Mouse (Mus musculus) forebrain, embryonic 15.5 days (tissue): ENCODE data around the gene Tnik. TPM values are rescaled to one million over a fixed set of nuclear protein-coding genes. Genes with fewer than 3 reads are reported as not detected.
A peak's percentile ranks its signal among the peaks of the same experiment; 100 is the strongest.

Experiments
- ATAC-seq: fragments of 200-750 bp; cut with Nextera tagmentation; replicated peaks from 2 replicates; pipeline ENCODE4 v1.8.0; 2017; ENCODE audit warnings: mild to moderate bottlenecking, moderate TSS enrichment, moderate library complexity
- H3K27ac ChIP-seq: fragments of 300-500 bp; sonication (generic); replicated peaks from 2 replicates; pipeline ENCODE4 v1.5.1; 2015; ENCODE audit warnings: mild to moderate bottlenecking, inconsistent platforms
- H3K27me3 ChIP-seq: fragments of 300-500 bp; sonication (generic); 2 replicates; pipeline ENCODE4 v1.6.1; 2015; ENCODE audit warnings: inconsistent platforms
- H3K36me3 ChIP-seq: fragments of 300-500 bp; sonication (generic); 2 replicates; pipeline ENCODE4 v1.6.1; 2015; ENCODE audit warnings: mild to moderate bottlenecking, inconsistent platforms
- H3K4me1 ChIP-seq: fragments of 300-500 bp; sonication (generic); 2 replicates; pipeline ENCODE4 v1.6.1; 2015; ENCODE audit warnings: inconsistent platforms
- H3K4me2 ChIP-seq: fragments of 300-500 bp; sonication (generic); replicated peaks from 2 replicates; pipeline ENCODE4 v1.6.1; 2015; ENCODE audit warnings: mild to moderate bottlenecking, inconsistent platforms
- H3K4me3 ChIP-seq: fragments of 300-500 bp; sonication (generic); 2 replicates; pipeline ENCODE4 v1.5.1; 2015; ENCODE audit warnings: mild to moderate bottlenecking, inconsistent platforms
- H3K9ac ChIP-seq: fragments of 300-500 bp; sonication (generic); replicated peaks from 2 replicates; pipeline ENCODE4 v1.6.1; 2015; ENCODE audit warnings: mild to moderate bottlenecking, inconsistent platforms
- H3K9me3 ChIP-seq: fragments of 300-500 bp; sonication (generic); 2 replicates; pipeline ENCODE4 v1.6.1; 2016; ENCODE audit warnings: inconsistent platforms
- WGBS: fragments of 180-500 bp; shearing (Covaris S2); methylation state at CpG from one replicate; pipeline ENCODE4 v1.1.7; 2015; ENCODE audit warnings: mixed read lengths; 5-methylcytosine and 5-hydroxymethylcytosine counted together
- polyA plus RNA-seq: library from polyadenylated mRNA; unstranded; fragments of >200 nt; fragmentation: Nextera tagmentation; extraction: Ambion mirVana; gene quantifications from 2 replicates; pipeline ENCODE4 v1.2.1, GENCODE M21; 2015

Tnik gene
- polyA plus RNA-seq, 1 experiment from 2014 or later, result 97.8 TPM

GRCm38 (mm10) chr3:28421798-28422197 lies 158.8 kb downstream of the Tnik start:
- no peaks in the 10 kb centered on the region for H3K9me3 ChIP-seq
- H3K4me2 ChIP-seq, result no peak overlapping the region
- H3K27me3 ChIP-seq, result no peaks in the 10 kb centered on the region
- H3K27ac ChIP-seq, result no peak overlapping the region
- 59% methylated on average over 6 of the region's 6 CpGs for WGBS
- no peak for ATAC-seq
- no peaks in the 10 kb centered on the region for H3K36me3 ChIP-seq
- no peak overlapping the region for H3K4me3 ChIP-seq
- no peak overlapping the region for H3K9ac ChIP-seq
- H3K4me1 ChIP-seq, result peaks cover 11% of the 10 kb centered on the region

- no peaks in the 10 kb centered on the region for H3K27me3 ChIP-seq
- H3K4me3 ChIP-seq, result no peak overlapping the region
- H3K9me3 ChIP-seq, result no peaks in the 10 kb centered on the region
- ATAC-seq, result no peak
- no peaks in the 10 kb centered on the region for H3K36me3 ChIP-seq
- WGBS, result 96% methylated on average over 1 of the region's 1 CpGs
- peaks cover 11% of the 10 kb centered on the region for H3K4me1 ChIP-seq
- no peak overlapping the region for H3K9ac ChIP-seq
- H3K4me2 ChIP-seq, result no peak overlapping the region
- H3K27ac ChIP-seq, result no peak overlapping the region
These were observed 159.2 kb downstream of the Tnik start for GRCm38 (mm10) chr3:28422221-28422620.

- no peaks in the 10 kb centered on the region for H3K36me3 ChIP-seq
- no peaks in the 10 kb centered on the region for H3K9me3 ChIP-seq
- no peak overlapping the region for H3K4me2 ChIP-seq
- H3K27me3 ChIP-seq, result no peaks in the 10 kb centered on the region
- no peak for ATAC-seq
- 67% methylated on average over 6 of the region's 6 CpGs for WGBS
- peaks cover 5% of the 10 kb centered on the region; the same call in 1 of the 2 replicates for H3K4me1 ChIP-seq
- H3K27ac ChIP-seq, result no peak overlapping the region
- no peak overlapping the region for H3K4me3 ChIP-seq
- no peak overlapping the region for H3K9ac ChIP-seq
These were observed 162.9 kb downstream of the Tnik start for GRCm38 (mm10) chr3:28425911-28426310.

GRCm38 (mm10) chr3:28431459-28431858 lies 168.4 kb downstream of the Tnik start:
- no peaks in the 10 kb centered on the region for H3K27me3 ChIP-seq
- ATAC-seq, result no peak
- no peaks in the 10 kb centered on the region for H3K9me3 ChIP-seq
- no peaks in the 10 kb centered on the region for H3K36me3 ChIP-seq
- 97% methylated on average over 2 of the region's 2 CpGs for WGBS
- H3K27ac ChIP-seq, result no peak overlapping the region
- no peaks in the 10 kb centered on the region for H3K4me1 ChIP-seq
- H3K4me2 ChIP-seq, result no peak overlapping the region
- H3K4me3 ChIP-seq, result no peak overlapping the region
- no peak overlapping the region for H3K9ac ChIP-seq

- H3K4me2 ChIP-seq, result no peak overlapping the region
- 89% methylated on average over 5 of the region's 5 CpGs for WGBS
- no peaks in the 10 kb centered on the region for H3K36me3 ChIP-seq
- H3K27ac ChIP-seq, result no peak overlapping the region
- H3K4me1 ChIP-seq, result no peaks in the 10 kb centered on the region; the same call in 1 of the 2 replicates
- no peaks in the 10 kb centered on the region for H3K27me3 ChIP-seq
- no peak overlapping the region for H3K4me3 ChIP-seq
- H3K9ac ChIP-seq, result no peak overlapping the region
- ATAC-seq, result no peak
- H3K9me3 ChIP-seq, result no peaks in the 10 kb centered on the region
These were observed 169.3 kb downstream of the Tnik start for GRCm38 (mm10) chr3:28432321-28432720.

GRCm38 (mm10) chr3:28435478-28435877 lies 172.5 kb downstream of the Tnik start:
- H3K9me3 ChIP-seq, result no peaks in the 10 kb centered on the region
- no peaks in the 10 kb centered on the region; the same call in 1 of the 2 replicates for H3K4me1 ChIP-seq
- H3K9ac ChIP-seq, result no peak overlapping the region
- no peak overlapping the region; the same call in 1 of the 2 replicates for H3K27ac ChIP-seq
- no peaks in the 10 kb centered on the region for H3K36me3 ChIP-seq
- 93% methylated on average over 5 of the region's 5 CpGs for WGBS
- no peak for ATAC-seq
- no peak overlapping the region for H3K4me3 ChIP-seq
- no peaks in the 10 kb centered on the region for H3K27me3 ChIP-seq
- H3K4me2 ChIP-seq, result no peak overlapping the region

- Histone ChIP-seq H3K4me2 (no peak overlapping the region), H3K9me3 (no peaks in the 10 kb centered on the region), H3K4me1 (peaks cover 15% of the 10 kb centered on the region), H3K36me3 (no peaks in the 10 kb centered on the region), H3K27me3 (no peaks in the 10 kb centered on the region), H3K4me3 (no peak overlapping the region), H3K9ac (no peak overlapping the region), H3K27ac (no peak overlapping the region)
- no peak for ATAC-seq
- 81% methylated on average over 5 of the region's 5 CpGs for WGBS
These were observed 174.4 kb downstream of the Tnik start for GRCm38 (mm10) chr3:28437429-28437828.

GRCm38 (mm10) chr3:28441545-28441944 lies 178.5 kb downstream of the Tnik start:
- Histone ChIP-seq H3K9ac (no peak overlapping the region), H3K36me3 (no peaks in the 10 kb centered on the region), H3K9me3 (no peaks in the 10 kb centered on the region), H3K4me1 (peaks cover 15% of the 10 kb centered on the region), H3K27me3 (no peaks in the 10 kb centered on the region), H3K4me2 (no peak overlapping the region), H3K27ac (peak overlapping the region; percentile 59; the same call in 1 of the 2 replicates), H3K4me3 (no peak overlapping the region)
- 0 out of 2 replicates have a peak, but pooled peaks have one; percentile 30 for ATAC-seq
- 48% methylated on average over 4 of the region's 4 CpGs for WGBS

GRCm38 (mm10) chr3:28442116-28442515 lies 179.1 kb downstream of the Tnik start:
- WGBS, result 85% methylated on average over 4 of the region's 4 CpGs
- peak overlapping the region; percentile 59; the same call in 1 of the 2 replicates for H3K27ac ChIP-seq
- no peaks in the 10 kb centered on the region; the same call in 1 of the 2 replicates for H3K9me3 ChIP-seq

GRCm38 (mm10) chr3:28447950-28448349 lies 184.9 kb downstream of the Tnik start:
- no peak for ATAC-seq
- 89% methylated on average over 4 of the region's 4 CpGs for WGBS
- no peak overlapping the region for H3K4me2 ChIP-seq

More at GRCm38 (mm10) chr3:28442116-28442515, 179.1 kb downstream of the Tnik start:
- ATAC-seq, result no peak
- H3K27me3 ChIP-seq, result no peaks in the 10 kb centered on the region
- H3K4me2 ChIP-seq, result no peak overlapping the region
- H3K4me3 ChIP-seq, result no peak overlapping the region
- H3K36me3 ChIP-seq, result no peaks in the 10 kb centered on the region
- peaks cover 15% of the 10 kb centered on the region for H3K4me1 ChIP-seq
- no peak overlapping the region for H3K9ac ChIP-seq

GRCm38 (mm10) chr3:28453458-28453857 lies 190.4 kb downstream of the Tnik start:
- no peak overlapping the region for H3K4me3 ChIP-seq
- no peaks in the 10 kb centered on the region for H3K36me3 ChIP-seq
- no peak overlapping the region for H3K4me2 ChIP-seq
- ATAC-seq, result peak; percentile 66
- WGBS, result 68% methylated on average over 3 of the region's 3 CpGs
- H3K27me3 ChIP-seq, result no peaks in the 10 kb centered on the region
- no peaks in the 10 kb centered on the region for H3K9me3 ChIP-seq
- H3K27ac ChIP-seq, result no peak overlapping the region
- peaks cover 8% of the 10 kb centered on the region; the same call in 1 of the 2 replicates for H3K4me1 ChIP-seq
- H3K9ac ChIP-seq, result no peak overlapping the region

More at GRCm38 (mm10) chr3:28447950-28448349, 184.9 kb downstream of the Tnik start:
- H3K9ac ChIP-seq, result no peak overlapping the region
- H3K9me3 ChIP-seq, result no peaks in the 10 kb centered on the region; the same call in 1 of the 2 replicates
- H3K4me3 ChIP-seq, result no peak overlapping the region
- H3K36me3 ChIP-seq, result no peaks in the 10 kb centered on the region
- no peaks in the 10 kb centered on the region for H3K4me1 ChIP-seq
- no peak overlapping the region for H3K27ac ChIP-seq
- H3K27me3 ChIP-seq, result no peaks in the 10 kb centered on the region

GRCm38 (mm10) chr3:28456842-28457241 lies 193.8 kb downstream of the Tnik start:
- H3K4me3 ChIP-seq, result no peak overlapping the region
- no peaks in the 10 kb centered on the region for H3K36me3 ChIP-seq
- H3K27me3 ChIP-seq, result no peaks in the 10 kb centered on the region
- peak overlapping the region; percentile 50; the same call in 1 of the 2 replicates for H3K27ac ChIP-seq
- no peaks in the 10 kb centered on the region for H3K9me3 ChIP-seq
- no peak overlapping the region for H3K9ac ChIP-seq
- 0 out of 2 replicates have a peak, but pooled peaks have one; percentile 34 for ATAC-seq
- H3K4me2 ChIP-seq, result no peak overlapping the region
- peaks cover 8% of the 10 kb centered on the region; the same call in 1 of the 2 replicates for H3K4me1 ChIP-seq
- 62% methylated on average over 8 of the region's 8 CpGs for WGBS

GRCm38 (mm10) chr3:28457517-28457916 lies 194.5 kb downstream of the Tnik start:
- Histone ChIP-seq H3K4me3 (no peak overlapping the region), H3K4me1 (peaks cover 8% of the 10 kb centered on the region; the same call in 1 of the 2 replicates), H3K4me2 (no peak overlapping the region), H3K36me3 (no peaks in the 10 kb centered on the region), H3K27me3 (no peaks in the 10 kb centered on the region), H3K9ac (no peak overlapping the region), H3K9me3 (no peaks in the 10 kb centered on the region), H3K27ac (peak overlapping the region; percentile 56; the same call in 1 of the 2 replicates)
- no peak for ATAC-seq
- 87% methylated on average over 2 of the region's 2 CpGs for WGBS
